Mouse (Mus musculus): ENCODE results near the gene Sccpdh.

- TF ChIP-seq POLR2A (IDR thresholded peaks at IDR 0.05; ENCODE audit: insufficient read depth, low read length), result no peak
- TF ChIP-seq CTCF (IDR thresholded peaks at IDR 0.05; ENCODE audit: low read depth, low read length), result no peak
- TF ChIP-seq EP300 (IDR thresholded peaks at IDR 0.05; ENCODE audit: insufficient read depth, low read depth, low read length), result no peak
Observed at GRCm38 (mm10) chr1:179712658-179713057, 44.6 kb downstream of the Sccpdh start.

All from ES-Bruce4 (cell line).